Mouse (Mus musculus) left cerebral cortex, adult 8-10 months (tissue): ENCODE data around the gene Btnl9. TPM values are rescaled to one million over a fixed set of nuclear protein-coding genes. Genes with fewer than 3 reads are reported as not detected.
A peak's percentile ranks its signal among the peaks of the same experiment; 100 is the strongest.
"Not testable (repeated sequence)": the region's sequence is repeated elsewhere in the genome, so short reads cannot be mapped to it uniquely, and the experiment has no call there.

Experiments used
- DNase-seq, 2 experiments: peaks; one replicate each; pipeline ENCODE4 v3.0.0; 2022; ENCODE audit warnings: low spot score in 2 of 2
- total RNA-seq, 4 experiments: library from RNA; stranded (reverse); gene quantifications; 2 replicates each; pipeline ENCODE4 v1.2.4; 2022

The Btnl9 gene
- total RNA-seq, 4 experiments from 2014 or later, result 0.09 TPM; not detected in 3

DNA sequence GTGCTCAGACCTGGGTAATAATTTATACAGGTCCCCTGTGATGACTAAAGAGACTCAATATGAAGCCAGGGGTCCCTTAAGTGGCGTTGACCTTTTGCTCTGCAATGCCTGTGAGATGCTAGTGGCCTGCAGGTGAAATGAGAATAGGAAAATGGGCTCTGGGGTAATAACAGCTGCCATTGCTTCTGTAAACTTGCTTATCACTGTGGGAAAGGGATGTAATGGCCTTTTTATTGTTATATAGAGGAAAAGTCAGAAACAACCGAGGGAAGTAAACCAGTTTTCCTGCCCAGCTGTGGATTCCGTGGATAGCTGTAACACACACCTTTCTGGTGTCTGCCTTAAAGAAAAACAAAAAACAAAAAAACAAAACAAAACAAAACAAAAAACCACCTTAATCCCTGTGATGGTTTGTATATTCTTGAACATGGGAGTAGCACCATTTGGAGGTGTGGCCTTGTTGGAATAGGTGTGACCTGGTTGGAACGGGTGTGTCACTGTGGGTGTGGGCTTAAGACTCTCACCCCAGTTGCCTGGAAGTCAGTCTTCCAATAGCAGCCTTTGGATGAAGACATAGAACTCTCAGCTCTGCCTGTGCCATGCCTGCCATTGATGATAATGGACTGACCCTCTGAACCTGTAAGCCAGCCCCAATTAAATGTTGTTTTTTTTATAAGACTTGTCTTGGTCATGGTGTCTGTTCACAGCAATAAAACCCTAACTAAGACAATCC lies 10.7 kb downstream of the Btnl9 start:
- DNase-seq, result not testable (repeated sequence)

DNA sequence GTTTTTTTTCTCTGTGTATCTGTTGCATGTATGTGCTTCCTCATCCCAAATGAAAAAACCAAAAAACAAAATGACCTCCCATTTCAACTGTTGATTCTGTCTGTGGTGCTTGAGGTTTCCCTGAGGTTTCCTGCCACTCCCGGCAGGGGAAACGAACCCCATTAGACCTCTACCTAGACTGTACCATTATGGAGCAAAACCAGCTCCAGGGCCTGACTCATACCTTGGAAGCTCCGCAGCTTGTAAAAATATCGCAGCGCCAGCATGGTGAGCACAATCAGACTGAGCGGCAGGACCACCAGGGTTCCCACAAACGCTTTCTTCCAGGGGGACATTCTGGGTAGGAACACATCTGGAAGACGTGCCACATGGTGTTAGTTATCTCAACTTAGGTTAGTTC lies 11.6 kb downstream of the Btnl9 start:
- DNase-seq, result no peak

DNA sequence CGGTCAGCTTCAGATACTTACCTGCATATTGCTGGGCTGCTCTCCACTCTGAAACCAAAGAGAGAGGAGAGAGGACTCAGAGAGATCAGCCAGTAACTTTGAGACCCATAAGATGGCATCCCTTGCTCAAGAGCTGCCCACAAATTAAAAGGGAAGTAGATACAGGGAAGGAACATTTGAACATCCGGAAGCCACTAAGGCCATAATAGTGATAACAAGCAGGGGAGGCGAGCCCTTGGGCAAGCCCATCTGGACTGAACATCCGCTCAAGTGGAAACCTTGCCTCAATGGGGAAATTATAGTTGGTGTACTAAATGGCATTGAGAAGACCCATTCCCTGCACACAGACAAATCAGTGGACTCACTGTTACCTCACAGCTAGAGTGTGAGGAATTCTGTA lies 16.4 kb downstream of the Btnl9 start:
- DNase-seq, result no peak

DNA sequence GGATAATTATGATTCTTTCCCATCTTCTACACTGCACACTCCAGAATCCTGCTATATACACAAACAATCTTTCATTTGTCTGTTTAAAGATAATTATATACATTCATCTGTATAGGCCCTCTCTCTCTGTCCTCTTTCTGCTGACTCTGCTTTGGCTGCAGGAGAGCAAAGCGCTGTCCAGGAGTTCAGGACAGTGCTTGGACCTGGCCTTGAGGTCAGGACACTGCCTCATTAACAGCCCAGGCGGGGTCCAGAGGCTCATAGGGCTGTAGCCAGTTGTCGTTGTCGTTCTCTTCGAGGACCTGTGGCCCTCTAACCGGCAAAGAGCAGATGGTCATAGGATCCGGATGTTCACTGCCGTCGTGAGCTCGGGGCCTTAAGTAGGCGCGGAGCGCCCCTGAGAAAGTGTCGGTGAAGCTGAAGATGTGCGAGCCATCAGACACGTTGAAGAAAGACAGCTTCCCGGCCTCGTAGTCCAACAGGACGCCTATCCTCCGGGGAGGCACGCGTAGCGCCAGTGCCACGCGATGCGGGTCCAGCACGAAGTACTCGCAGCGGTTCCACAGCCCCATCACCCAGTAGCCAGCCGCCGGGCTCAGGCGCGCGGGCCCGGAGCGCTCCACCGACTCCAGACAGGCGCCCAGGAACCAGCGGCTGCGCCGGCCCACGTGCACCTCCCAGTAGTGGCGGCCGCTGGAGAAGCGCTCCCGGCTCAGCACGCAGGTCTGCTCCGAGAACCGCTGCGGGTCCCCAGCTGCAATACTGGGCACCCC lies 17.9 kb downstream of the Btnl9 start:
- DNase-seq, result peak in 1 of 2 experiments; percentile 4

DNA sequence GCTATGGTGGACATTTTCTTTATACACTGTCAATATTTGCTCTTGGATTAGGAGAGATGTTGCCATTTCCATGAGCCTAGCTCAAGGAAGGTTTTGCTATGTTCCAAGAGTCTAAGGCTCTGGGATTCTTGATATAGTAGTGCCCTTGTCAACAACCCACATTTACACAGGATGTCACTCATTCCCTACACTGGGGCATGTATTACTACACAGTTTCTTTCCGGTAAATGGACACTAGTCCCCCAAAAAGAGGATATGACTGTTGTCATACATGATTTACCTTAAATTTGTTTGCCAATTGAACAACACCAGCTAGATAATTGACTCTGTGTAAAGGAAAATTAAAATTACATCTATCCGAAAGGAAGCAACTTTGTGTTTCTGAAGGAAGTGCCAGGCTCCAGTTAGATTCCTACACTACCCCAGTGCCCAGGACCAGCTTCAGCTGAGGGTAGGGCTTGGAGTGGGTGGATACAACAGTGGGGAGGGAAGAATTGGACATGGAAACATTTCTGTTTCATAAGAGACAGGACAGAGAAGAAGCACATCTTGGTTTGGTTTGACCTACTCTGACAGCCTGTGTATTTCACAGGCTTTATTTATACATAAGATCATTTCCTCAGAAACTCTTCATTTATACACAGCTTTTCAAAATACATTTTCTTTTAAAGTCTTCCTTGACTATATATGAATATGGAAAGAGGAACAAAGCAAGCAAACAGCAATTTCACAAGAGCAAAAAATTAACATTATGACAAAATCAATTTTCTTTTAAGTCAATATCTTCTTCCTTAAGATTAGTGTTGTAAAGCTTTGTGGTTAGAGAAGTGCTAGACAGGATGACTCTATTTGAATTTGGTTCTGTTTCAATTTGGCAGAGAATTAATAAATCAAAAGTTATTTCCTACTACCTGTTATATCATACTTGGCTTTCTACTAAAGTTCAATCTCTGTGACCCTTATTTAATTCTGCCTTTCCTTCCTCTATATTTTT lies 29.8 kb downstream of the Btnl9 start:
- no peak for DNase-seq

DNA sequence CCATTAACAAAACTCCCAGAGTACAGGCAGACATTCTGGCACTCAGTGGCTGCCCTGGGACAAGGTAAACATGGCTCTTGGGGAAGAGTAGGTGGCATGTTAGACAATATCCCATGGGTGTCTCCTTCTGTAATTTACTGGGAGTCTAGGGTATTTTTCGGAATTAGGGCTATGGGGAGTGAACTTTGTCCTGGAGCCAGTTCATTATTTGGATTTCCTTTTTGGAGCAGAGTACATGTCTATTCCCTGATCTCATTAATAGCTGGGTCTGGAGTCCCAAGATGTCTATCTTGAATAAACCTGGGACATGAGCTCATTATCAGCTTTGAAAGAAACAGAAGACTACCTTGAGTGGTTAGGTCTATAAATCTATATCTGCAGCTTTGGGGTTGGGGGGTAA lies 32.9 kb downstream of the Btnl9 start, which contains the start of gene Olfr1394:
Gene Olfr1394 (plus strand): TSS at position 301 of the 400 bp plus-strand sequence.
- no peak for DNase-seq

DNA sequence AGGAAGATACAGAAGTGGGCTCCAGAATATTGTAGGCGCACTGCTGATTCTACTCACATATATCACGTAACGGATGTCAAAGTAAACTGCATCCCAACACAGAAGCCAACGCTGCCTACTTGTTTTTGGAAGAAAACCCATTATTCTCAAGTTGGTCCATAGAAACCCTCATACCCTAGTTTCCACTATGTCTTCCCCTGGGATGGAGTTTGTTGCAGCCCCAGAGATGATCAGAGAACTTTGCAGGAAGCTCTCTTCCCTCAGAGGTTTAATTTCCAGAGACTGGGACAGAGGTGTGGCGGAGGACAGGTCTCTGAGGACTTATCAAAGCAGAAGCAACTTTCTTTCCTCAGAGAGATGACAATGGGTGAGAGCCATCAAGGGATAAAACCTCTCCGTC lies 45.0 kb downstream of the Btnl9 start, which contains the start of gene Olfr1395:
Gene Olfr1395 (plus strand): TSS at position 301 of the 400 bp plus-strand sequence.
- no peak for DNase-seq

DNA sequence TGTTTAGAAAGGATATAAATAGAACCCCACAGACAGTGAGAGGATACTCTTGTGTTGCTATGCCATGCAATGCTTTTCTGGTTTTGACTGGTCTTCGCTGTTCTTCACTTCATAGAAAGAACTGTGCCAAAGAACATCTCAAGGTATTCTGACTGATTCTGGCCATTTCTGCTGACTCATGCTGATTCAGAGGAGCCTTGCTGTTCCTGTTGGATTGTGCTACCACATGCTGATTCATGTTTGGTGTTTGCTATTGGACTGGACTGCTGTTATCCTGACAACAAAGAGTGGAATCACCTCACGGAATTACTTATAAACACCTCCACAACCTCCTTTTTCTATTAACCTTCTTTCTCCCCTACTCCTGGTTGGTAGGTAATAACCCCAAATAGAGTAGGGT lies 62.8 kb downstream of the Btnl9 start:
- DNase-seq, result no peak

DNA sequence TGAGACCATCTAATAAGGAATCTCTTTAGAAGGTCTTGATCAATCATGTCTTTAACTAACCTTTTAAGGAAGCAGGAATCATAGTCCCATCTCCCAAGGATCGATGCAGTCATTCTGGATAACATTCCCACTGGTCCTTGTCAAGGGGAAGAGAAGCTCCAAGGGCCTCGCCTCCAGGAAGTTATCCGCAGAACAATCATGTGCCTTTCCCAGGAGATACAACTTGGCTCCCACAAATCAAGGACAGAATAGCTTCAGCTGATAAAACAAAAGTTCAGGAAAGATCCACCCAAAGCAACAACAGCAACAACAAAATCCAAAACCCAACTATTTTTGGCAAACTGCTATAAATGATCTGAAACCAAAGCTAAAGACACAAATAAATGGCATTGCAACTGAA lies 67.3 kb downstream of the Btnl9 start:
- DNase-seq, result no peak

Other genes starting within 250 kb of the Btnl9 start
- 1 to 10 TPM; 1.2 to 3.5 (median 2.6) TPM for gene Psme2b, start 241.0 kb downstream of the Btnl9 start, total RNA-seq
- gene Olfr56, start 208.3 kb downstream of the Btnl9 start, total RNA-seq, result not detected
- 1 to 10 TPM in 3 of 4 experiments, under 1 TPM in 1; 0.96 to 3.1 (median 1.8) TPM for gene 9930111J21Rik1, start 207.8 kb downstream of the Btnl9 start, total RNA-seq
- gene Gm12185, start 194.9 kb downstream of the Btnl9 start, total RNA-seq, result under 1 TPM; 0.30 to 0.41 (median 0.37) TPM
- 1 to 10 TPM in 2 of 4 experiments, under 1 TPM in 2; 0.42 to 1.3 (median 0.88) TPM for gene Tgtp1, start 193.0 kb downstream of the Btnl9 start, total RNA-seq
- 1 to 10 TPM; 1.3 to 3.1 (median 2.4) TPM for gene 9930111J21Rik2, start 135.9 kb downstream of the Btnl9 start, total RNA-seq
- gene Tgtp2, start 123.0 kb downstream of the Btnl9 start, total RNA-seq, result under 1 TPM in 2 of 4 experiments, not detected in 2; 0.23 to 0.56 TPM
- 1 to 10 TPM in 1 of 4 experiments, under 1 TPM in 3; 0.81 to 1.0 (median 0.88) TPM for gene Ifi47, start 110.6 kb downstream of the Btnl9 start, total RNA-seq
- not detected for gene Olfr1396, start 72.3 kb downstream of the Btnl9 start, total RNA-seq
- not detected for gene Olfr1395, start 44.9 kb downstream of the Btnl9 start, total RNA-seq
- gene Olfr1394, start 32.8 kb downstream of the Btnl9 start, total RNA-seq, result not detected
- 10 to 100 TPM; 64.1 to 83.4 (median 73.4) TPM for gene Zfp62, start 16.1 kb upstream of the Btnl9 start, total RNA-seq
- 10 to 100 TPM; 65.9 to 72.3 (median 69.2) TPM for gene Mgat1, start 57.0 kb upstream of the Btnl9 start, total RNA-seq
- gene Olfr1393, start 91.1 kb upstream of the Btnl9 start, total RNA-seq, result 1 to 10 TPM in 2 of 4 experiments, under 1 TPM in 2; 0.65 to 1.1 (median 0.84) TPM
- under 1 TPM in 3 of 4 experiments, not detected in 1; 0.18 to 0.28 (median 0.23) TPM for gene Olfr1392, start 98.1 kb upstream of the Btnl9 start, total RNA-seq
- gene Olfr10, start 117.6 kb upstream of the Btnl9 start, total RNA-seq, result not detected
- gene Olfr1391, start 135.6 kb upstream of the Btnl9 start, total RNA-seq, result not detected
- gene Olfr1390, start 148.0 kb upstream of the Btnl9 start, total RNA-seq, result not detected
- not detected for gene Olfr1389, start 235.9 kb upstream of the Btnl9 start, total RNA-seq
- under 1 TPM; 0.15 to 0.57 (median 0.26) TPM for gene Olfr1388, start 249.5 kb upstream of the Btnl9 start, total RNA-seq